Mouse (Mus musculus) duodenum, adult 2 months (tissue): ENCODE data around the gene Gm5795. TPM values are rescaled to one million over a fixed set of nuclear protein-coding genes. Genes with fewer than 3 reads are reported as not detected.

Experiments used
- polyA plus RNA-seq: library from polyadenylated mRNA; depleted of rRNA; stranded (reverse); fragments of >200 nt; gene quantifications from 2 replicates; pipeline ENCODE4 v1.2.3, GENCODE M21; 2012; ENCODE audit warnings: low replicate concordance; rRNA removed

Gm5795 gene
- not detected in 2 replicates for polyA plus RNA-seq

DNA sequence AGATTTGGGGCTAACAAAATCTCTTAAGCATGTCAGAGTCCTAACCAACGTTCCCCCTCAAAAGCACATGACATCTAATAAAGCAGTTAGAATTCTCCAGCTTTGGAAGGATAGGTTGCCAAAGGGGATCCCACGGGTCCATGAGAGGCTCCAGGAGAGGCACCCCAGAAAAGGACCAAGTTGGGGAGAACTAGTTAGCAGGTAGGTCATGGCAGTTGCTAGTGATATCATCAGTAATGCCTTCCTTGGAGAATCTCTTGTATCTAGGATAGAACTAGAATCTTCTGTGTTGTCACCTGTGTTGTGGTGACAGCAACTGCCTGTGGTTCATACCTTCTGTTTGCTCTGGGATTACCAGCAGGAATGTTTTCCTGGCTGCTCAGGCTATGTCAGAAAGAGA lies at the start of gene Gm5795:
Gm5795 (plus strand) TSS at position 301 of the 400 bp plus-strand sequence.

DNA sequence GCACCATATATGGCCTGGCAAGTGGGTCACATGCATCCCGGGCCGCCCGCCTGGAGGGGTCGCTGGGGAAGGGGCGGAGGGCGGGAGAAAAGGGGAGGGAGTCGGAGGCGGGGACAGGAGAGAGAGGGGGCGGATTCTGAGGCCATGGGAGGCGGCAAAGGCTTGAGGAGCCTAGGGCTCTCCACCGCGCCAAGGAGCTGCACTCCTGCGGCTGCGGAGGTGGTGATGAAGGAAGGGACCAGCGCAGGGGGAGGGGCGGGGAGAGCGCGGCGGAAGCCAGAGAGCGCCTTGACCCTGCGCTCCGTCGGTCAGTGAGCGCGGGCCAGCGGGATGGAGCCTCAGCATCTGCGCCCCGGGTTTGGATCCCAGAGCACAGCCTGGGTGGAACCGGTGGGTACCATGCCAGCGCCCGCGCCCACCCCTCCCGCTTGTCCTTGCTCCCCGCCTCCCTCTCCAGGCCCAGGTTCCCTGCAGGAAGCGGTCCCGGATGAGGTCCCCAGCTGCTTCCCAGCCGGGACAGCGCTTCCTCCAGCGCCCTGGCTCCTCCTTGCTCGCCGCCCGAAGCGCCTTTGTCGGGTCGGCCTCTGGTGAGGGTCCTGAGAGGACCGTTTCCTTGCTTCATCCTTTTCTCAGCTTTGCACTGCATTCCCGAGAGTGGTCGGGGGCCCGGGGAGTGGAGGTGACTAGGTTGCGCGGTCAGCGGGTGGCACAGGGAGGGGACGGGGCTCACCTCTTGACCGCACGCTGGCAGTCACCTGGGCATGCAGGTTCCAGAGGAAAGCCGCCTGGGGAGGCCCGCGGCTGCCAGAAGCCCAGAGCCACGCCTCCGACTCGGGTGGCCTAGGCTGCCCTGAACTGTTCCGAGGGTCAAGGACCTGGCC lies 20.5 kb downstream of the Gm5795 start, which contains the start of gene D830030K20Rik:
D830030K20Rik (plus strand) TSS at position 217 of the 881 bp plus-strand sequence.

Other genes starting within 250 kb of the Gm5795 start
- gene Gm2888, start 158.3 kb upstream of the Gm5795 start, polyA plus RNA-seq = not detected in 2 replicates
- 0.11 TPM in 1 of 2 replicates, not detected in the other for gene Gm2897, start 139.0 kb upstream of the Gm5795 start, polyA plus RNA-seq
- 0.16 and 0.36 TPM in 2 replicates for gene Gm10340, start 54.3 kb upstream of the Gm5795 start, polyA plus RNA-seq
- gene D830030K20Rik, start 20.2 kb downstream of the Gm5795 start, polyA plus RNA-seq = 0.18 TPM in 1 of 2 replicates, not detected in the other
- not detected in 2 replicates for gene Gm2956, start 144.4 kb downstream of the Gm5795 start, polyA plus RNA-seq
- gene Gm10413, start 206.8 kb downstream of the Gm5795 start, polyA plus RNA-seq = not detected in 2 replicates
- gene Gm10409, start 224.4 kb downstream of the Gm5795 start, polyA plus RNA-seq = not detected in 2 replicates
- gene Gm3005, start 239.8 kb downstream of the Gm5795 start, polyA plus RNA-seq = 0.14 TPM in 1 of 2 replicates, not detected in the other